Mouse (Mus musculus) midbrain, embryonic 14.5 days (tissue): ENCODE data around the gene Maml3. TPM values are rescaled to one million over a fixed set of nuclear protein-coding genes. Genes with fewer than 3 reads are reported as not detected.

ENCODE experiments used
- ATAC-seq: fragments of 200-750 bp; cut with Nextera tagmentation; 2 replicates; pipeline ENCODE4 v1.8.0; 2017; ENCODE audit warnings: moderate number of reproducible peaks, moderate library complexity; ENCODE audit not compliant: low FRiP score, low TSS enrichment
- DNase-seq: peaks from one replicate; pipeline ENCODE4 v3.0.0-alpha.2; 2015
- H3K27ac ChIP-seq: fragments of 300-500 bp; sonication (generic); replicated peaks from 2 replicates; pipeline ENCODE4 v1.5.1; 2014; ENCODE audit warnings: mild to moderate bottlenecking, low read depth, low read length, moderate library complexity
- H3K27me3 ChIP-seq: fragments of 300-500 bp; sonication (generic); 2 replicates; pipeline ENCODE4 v1.6.1; 2014; ENCODE audit warnings: low read length, control low read depth, mixed read lengths; ENCODE audit not compliant: control insufficient read depth, insufficient read depth
- H3K36me3 ChIP-seq: fragments of 300-500 bp; sonication (generic); 2 replicates; pipeline ENCODE4 v1.6.1; 2014; ENCODE audit warnings: low read length, control low read depth; ENCODE audit not compliant: control insufficient read depth, insufficient read depth
- H3K4me1 ChIP-seq: fragments of 300-500 bp; sonication (generic); 2 replicates; pipeline ENCODE4 v1.6.1; 2014; ENCODE audit warnings: mild to moderate bottlenecking, antibody characterized with exemption, low read length, control low read depth; ENCODE audit not compliant: control insufficient read depth, insufficient read depth
- H3K4me2 ChIP-seq: fragments of 300-500 bp; sonication (generic); 2 replicates; pipeline ENCODE4 v1.6.1; 2014; ENCODE audit warnings: mild to moderate bottlenecking, low read length, moderate library complexity
- H3K4me3 ChIP-seq: fragments of 300-500 bp; sonication (generic); replicated peaks from 2 replicates; pipeline ENCODE4 v1.5.1; 2014; ENCODE audit warnings: low read depth, low read length
- H3K9ac ChIP-seq: fragments of 300-500 bp; sonication (generic); replicated peaks from 2 replicates; pipeline ENCODE4 v1.6.1; 2014; ENCODE audit warnings: mild to moderate bottlenecking, low read length, moderate library complexity
- H3K9me3 ChIP-seq: fragments of 300-500 bp; sonication (generic); 2 replicates; pipeline ENCODE4 v1.6.1; 2016; ENCODE audit warnings: low read length, control low read depth, mixed read lengths; ENCODE audit not compliant: control insufficient read depth
- whole genome bisulfite sequencing: fragments of 180-500 bp; shearing (Covaris S2); extraction: QIAGEN DNeasy Blood & Tissue Kit; methylation state at CpG from one replicate; pipeline ENCODE4 v1.1.7; 2014; 5-methylcytosine and 5-hydroxymethylcytosine counted together
- polyA plus RNA-seq: library from polyadenylated mRNA; unstranded; fragments of >200 nt; fragmentation: Nextera tagmentation; extraction: Ambion mirVana; gene quantifications from 2 replicates; pipeline ENCODE4 v1.2.1, GENCODE M21; 2014

Gene Maml3
- polyA plus RNA-seq, 1 experiment from 2014 or later = 10.3 TPM

DNA sequence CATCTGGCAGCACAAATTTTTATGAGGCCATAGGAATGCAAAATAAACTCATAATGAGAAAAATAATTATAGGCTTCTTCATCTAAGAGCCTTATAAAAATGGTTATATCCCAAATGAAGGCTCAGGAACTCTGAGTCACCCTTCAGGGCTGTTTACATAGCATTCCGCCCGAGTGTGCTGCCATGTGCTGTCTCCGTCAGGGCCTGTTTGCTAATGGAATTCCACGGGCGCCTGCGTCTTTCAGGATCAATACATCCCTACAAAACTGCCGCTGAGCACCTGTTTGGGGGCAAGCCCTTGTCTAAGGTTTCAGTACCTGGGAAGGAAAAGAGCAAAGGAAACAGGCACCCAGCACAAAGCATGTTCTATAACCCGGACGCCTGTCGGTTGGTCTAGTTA, 279.3 kb downstream of the Maml3 start:
- Histone ChIP-seq H3K27me3 (no peaks in the 10 kb centered on the region), H3K9ac (no peak overlapping the region), H3K9me3 (0 out of 2 replicates have a peak, but pooled peaks cover 3% of the 10 kb centered on the region), H3K4me2 (no peak overlapping the region), H3K27ac (0 out of 2 replicates have a peak overlapping the region, but pooled peaks have one; percentile 20), H3K36me3 (no peaks in the 10 kb centered on the region), H3K4me1 (no peaks in the 10 kb centered on the region), H3K4me3 (no peak overlapping the region)
- DNase-seq (no peak), ATAC-seq (no peak)
- WGBS = 80% methylated on average over 10 of the region's 10 CpGs

DNA sequence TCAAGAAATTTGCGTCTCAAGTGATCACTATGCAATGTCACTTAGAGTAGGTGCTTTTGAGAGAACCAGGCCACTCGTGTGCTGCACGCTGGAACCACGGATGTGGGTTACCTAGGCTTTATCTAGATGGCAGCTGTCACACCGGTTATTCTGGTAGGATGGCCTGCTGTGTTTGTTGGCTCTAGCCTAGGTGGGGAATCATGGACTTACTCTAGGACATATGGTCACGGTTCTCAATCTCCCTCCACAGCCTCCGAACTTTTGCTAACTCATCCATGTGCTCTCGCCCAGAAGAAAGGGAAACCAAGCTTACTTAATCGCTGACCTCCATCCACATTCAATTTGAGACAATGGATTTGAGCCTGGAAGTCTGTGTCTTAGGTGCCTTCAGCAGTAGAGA, 280.4 kb downstream of the Maml3 start:
- Histone ChIP-seq H3K4me3 (no peak overlapping the region), H3K9me3 (no peaks in the 10 kb centered on the region), H3K36me3 (no peaks in the 10 kb centered on the region), H3K9ac (no peak overlapping the region), H3K4me1 (peaks cover 3% of the 10 kb centered on the region; the same call in 1 of the 2 replicates), H3K4me2 (no peak overlapping the region), H3K27ac (no peak overlapping the region), H3K27me3 (no peaks in the 10 kb centered on the region)
- DNase-seq (no peak), ATAC-seq (no peak)
- 93% methylated on average over 9 of the region's 9 CpGs for WGBS

DNA sequence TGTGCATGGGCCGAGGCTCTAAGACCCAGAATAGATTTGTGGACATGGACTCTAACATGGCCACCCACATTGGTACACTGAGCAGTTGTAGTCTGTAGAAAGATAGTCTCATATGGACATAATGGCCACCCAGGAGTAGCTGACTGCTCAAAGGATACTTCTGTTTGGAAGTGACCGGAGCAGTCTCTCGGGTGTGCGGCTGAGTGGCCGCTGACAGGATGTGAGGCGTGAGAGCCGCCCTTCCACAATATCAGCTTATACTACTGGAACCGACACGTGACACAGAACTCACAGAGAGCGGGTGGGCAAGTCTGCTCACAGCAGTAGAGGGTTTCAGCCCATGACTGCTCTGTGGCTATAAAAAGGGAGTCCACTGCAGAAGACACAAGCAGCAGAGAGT, 283.3 kb downstream of the Maml3 start:
- H3K27me3 ChIP-seq = no peaks in the 10 kb centered on the region
- DNase-seq (no peak), ATAC-seq (no peak)
- no peaks in the 10 kb centered on the region for H3K9me3 ChIP-seq
- H3K4me2 ChIP-seq = no peak overlapping the region
- no peaks in the 10 kb centered on the region for H3K36me3 ChIP-seq
- peaks cover 31% of the 10 kb centered on the region for H3K4me1 ChIP-seq
- 87% methylated on average over 10 of the region's 10 CpGs for WGBS
- H3K9ac ChIP-seq = no peak overlapping the region
- H3K27ac ChIP-seq = no peak overlapping the region
- H3K4me3 ChIP-seq = no peak overlapping the region

DNA sequence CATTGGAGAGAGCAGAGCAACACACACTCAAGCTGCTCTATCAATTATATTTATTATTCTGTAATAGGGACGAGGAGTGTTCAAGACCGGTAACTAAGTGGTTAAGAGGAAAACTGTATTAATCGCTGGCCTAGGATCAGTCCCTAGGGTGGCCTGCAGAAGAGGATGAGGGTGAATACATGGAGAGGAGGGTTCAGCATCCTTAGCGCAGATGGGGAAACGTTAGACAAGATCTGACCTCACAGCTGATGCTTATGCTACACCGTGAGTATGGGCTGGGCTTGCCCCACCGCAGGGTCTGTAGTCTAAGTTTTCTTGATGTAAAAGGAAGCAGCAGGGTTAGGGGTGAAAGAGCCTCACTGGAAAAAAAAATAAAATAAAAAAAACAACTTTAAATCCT, 285.8 kb downstream of the Maml3 start:
- Histone ChIP-seq H3K27ac (peak overlapping the region; percentile 75), H3K27me3 (no peaks in the 10 kb centered on the region), H3K4me3 (no peak overlapping the region), H3K36me3 (no peaks in the 10 kb centered on the region), H3K4me2 (0 out of 2 replicates have a peak overlapping the region, but pooled peaks have one; percentile 19), H3K9ac (peak overlapping the region; percentile 31; the same call in 1 of the 2 replicates), H3K9me3 (no peaks in the 10 kb centered on the region), H3K4me1 (peaks cover 35% of the 10 kb centered on the region)
- DNase-seq (no peak), ATAC-seq (no peak)
- WGBS = 48% methylated on average over 7 of the region's 7 CpGs

DNA sequence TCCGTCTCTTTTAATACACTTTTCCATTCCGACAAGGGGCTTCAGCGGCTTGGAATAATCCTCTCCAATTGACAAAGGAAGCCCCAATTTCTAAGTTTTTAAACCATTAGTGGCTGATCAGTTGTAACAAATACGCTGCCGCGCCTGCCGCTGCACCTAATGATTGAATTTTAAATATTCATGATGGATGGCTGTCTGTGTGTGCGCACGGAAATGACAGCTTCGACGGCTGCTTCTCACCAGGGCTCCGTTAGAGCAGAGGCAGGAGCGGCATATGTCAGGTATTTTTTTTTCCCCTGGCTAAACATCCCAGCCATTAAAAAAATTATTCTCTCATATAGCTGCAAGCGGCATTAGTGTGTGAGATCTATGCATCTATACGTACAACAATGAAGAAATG, 287.0 kb downstream of the Maml3 start:
- DNase-seq (peak; percentile 65), ATAC-seq (no peak)
- H3K9me3 ChIP-seq = no peaks in the 10 kb centered on the region

DNA sequence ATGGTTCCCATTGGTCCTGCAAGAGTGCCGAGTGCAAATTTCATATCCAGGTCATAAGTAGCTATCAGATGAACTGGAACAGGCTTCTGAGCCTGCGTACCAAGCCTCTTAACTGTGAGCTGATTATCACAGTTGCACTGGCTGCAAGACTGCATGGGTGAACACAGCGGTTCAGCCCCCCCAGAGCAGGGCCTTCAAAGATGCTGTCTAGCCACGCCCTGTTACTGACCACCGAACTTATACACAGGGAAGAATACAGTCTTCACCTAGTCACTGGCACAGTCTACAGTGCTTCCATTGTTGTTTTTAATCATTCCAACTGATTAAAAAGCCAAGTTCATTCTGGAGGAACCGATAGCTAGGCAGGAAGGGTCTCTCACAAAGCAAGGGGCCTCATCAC, 287.5 kb downstream of the Maml3 start:
- no peaks in the 10 kb centered on the region for H3K36me3 ChIP-seq
- no peaks in the 10 kb centered on the region for H3K27me3 ChIP-seq
- H3K4me1 ChIP-seq = peaks cover 38% of the 10 kb centered on the region
- no peak overlapping the region; the same call in 1 of the 2 replicates for H3K9ac ChIP-seq
- no peaks in the 10 kb centered on the region for H3K9me3 ChIP-seq
- peak; percentile 58 for ATAC-seq
- no peak overlapping the region; the same call in 1 of the 2 replicates for H3K4me2 ChIP-seq
- H3K4me3 ChIP-seq = no peak overlapping the region
- H3K27ac ChIP-seq = peak overlapping the region; percentile 74
- 43% methylated on average over 6 of the region's 6 CpGs for WGBS
- no peak for DNase-seq

More for the DNA sequence above, 287.0 kb downstream of the Maml3 start:
- H3K27me3 ChIP-seq = no peaks in the 10 kb centered on the region
- no peaks in the 10 kb centered on the region for H3K36me3 ChIP-seq
- peak overlapping the region; percentile 38 for H3K4me2 ChIP-seq
- H3K27ac ChIP-seq = peak overlapping the region; percentile 74
- no peak overlapping the region; the same call in 1 of the 2 replicates for H3K4me3 ChIP-seq
- WGBS = 17% methylated on average over 15 of the region's 15 CpGs
- peaks cover 35% of the 10 kb centered on the region for H3K4me1 ChIP-seq
- peak overlapping the region; percentile 31; the same call in 1 of the 2 replicates for H3K9ac ChIP-seq

DNA sequence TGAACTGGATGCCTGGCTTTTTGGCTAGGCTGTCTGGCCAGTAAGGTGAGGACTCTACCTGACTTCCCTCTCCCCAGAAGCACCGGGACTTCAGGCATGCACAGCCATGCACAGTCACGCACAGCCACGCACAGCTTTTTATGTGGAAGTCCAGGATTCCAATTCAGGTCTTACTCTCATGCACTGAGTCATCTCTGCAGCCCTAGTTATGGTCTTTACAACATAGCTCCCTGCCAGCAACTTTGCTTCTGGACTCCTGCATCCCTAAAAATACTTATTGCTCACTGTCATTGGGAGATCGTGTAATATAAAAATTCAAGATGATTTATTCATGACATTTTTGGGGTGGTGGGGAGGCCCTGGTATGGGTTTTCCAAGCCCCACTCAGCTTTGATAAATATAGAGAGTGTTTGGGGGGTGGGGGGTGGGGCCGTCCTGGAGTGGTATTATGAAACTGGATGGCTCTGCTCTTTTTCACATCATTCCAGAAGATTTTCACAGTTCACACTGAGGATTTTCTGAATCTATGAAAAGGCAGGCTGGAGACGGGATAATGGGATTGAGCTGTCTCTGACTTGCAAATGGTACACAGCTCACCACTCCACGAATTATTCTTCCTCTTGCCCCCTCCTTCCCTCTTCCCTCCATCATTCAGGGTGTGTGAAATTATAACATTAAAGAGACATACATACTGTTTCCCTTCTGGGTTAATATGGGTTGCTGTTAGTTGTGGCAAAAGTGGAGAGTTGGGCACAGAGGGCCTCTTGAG, 288.2 kb downstream of the Maml3 start:
- Histone ChIP-seq H3K27me3 (no peaks in the 10 kb centered on the region), H3K4me3 (no peak overlapping the region), H3K4me1 (peaks cover 38% of the 10 kb centered on the region), H3K4me2 (no peak overlapping the region), H3K9ac (no peak overlapping the region), H3K36me3 (no peaks in the 10 kb centered on the region), H3K9me3 (no peaks in the 10 kb centered on the region), H3K27ac (peak overlapping the region; percentile 74)
- DNase-seq (peak; percentile 46), ATAC-seq (peak; percentile 38; the same call in 1 of the 2 replicates)
- WGBS = 54% methylated on average over 7 of the region's 7 CpGs

DNA sequence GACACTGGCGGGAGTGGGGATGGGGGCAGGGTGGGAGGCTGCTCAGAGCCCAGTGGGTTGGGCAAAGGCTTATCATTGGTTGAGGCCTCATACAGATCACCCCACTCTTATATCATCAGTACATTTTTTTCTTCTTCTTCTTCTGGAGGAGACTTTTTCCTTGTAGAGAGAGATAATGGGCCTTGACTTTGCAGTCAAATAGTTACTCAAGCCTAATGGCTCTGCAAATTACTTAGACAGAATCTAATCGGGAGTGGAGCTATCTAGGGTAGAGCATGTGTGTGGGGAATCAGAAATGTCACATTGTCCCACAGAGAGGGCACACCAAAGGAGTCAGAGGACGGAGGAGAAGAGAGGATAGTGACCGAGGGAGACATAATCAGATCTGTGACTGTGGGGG, 290.8 kb downstream of the Maml3 start:
- DNase-seq = no peak
- Histone ChIP-seq H3K9me3 (no peaks in the 10 kb centered on the region), H3K27me3 (no peaks in the 10 kb centered on the region), H3K4me3 (no peak overlapping the region), H3K9ac (no peak overlapping the region), H3K4me1 (peaks cover 48% of the 10 kb centered on the region), H3K4me2 (no peak overlapping the region), H3K27ac (no peak overlapping the region), H3K36me3 (no peaks in the 10 kb centered on the region)
- WGBS = 91% methylated on average over 4 of the region's 4 CpGs
- no peak for ATAC-seq

DNA sequence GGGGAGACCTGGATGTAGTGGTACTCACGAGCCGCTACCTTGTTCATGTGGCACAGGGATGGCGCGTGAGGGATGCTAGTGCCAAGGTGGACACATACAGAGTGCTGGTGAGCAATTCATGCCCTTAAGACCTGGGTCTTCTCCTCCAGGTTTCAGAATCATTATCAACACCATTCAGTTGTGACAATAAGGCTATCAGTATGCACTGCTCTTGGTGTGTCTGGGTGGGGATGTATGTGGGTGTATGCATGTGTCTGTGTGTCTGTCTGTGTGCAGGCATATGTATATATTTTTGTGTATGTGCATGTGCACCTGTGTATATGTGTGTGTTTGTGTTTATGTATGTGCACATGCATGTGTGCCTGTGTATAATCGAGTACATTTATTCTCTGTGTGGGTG, 291.7 kb downstream of the Maml3 start:
- Histone ChIP-seq H3K27ac (0 out of 2 replicates have a peak overlapping the region, but pooled peaks have one; percentile 8), H3K4me2 (no peak overlapping the region), H3K9me3 (no peaks in the 10 kb centered on the region), H3K36me3 (no peaks in the 10 kb centered on the region), H3K4me3 (no peak overlapping the region), H3K27me3 (no peaks in the 10 kb centered on the region), H3K9ac (no peak overlapping the region), H3K4me1 (peaks cover 43% of the 10 kb centered on the region)
- DNase-seq = no peak
- 94% methylated on average over 5 of the region's 5 CpGs for WGBS
- no peak for ATAC-seq
